Mouse (Mus musculus): ENCODE results near the gene Lamb3.

The Lamb3 gene

DNA sequence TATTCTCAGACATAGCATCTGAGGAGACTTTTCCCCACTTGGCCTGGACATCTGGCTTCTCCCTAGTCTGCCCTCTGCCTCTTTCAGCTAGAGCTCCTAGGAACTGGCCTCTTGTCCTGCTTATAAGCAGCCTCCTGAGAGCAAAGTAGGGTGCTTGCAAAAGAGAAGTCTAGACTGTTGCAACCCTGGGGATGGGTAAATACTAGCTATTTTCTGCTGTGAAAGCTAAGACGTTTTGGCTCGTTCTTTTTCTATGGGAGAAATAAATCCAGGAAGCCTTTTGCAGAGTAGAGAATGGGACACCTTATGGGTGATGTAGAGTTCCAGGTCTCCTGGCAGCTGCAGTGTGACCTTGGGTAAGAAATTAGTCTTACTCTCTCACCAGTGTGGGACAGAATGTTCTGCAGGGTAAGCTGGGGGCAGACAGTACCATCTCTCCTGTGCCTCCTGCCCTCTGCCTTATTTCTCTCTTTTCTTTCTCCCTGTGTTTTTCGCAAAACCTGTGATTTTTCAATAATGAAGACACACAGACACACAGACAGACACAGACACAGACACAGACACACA is 103.1 kb downstream of the Lamb3 start:
- DNase-seq (ENCODE audit: low spot score in 2 of 2) = no peak

DNA sequence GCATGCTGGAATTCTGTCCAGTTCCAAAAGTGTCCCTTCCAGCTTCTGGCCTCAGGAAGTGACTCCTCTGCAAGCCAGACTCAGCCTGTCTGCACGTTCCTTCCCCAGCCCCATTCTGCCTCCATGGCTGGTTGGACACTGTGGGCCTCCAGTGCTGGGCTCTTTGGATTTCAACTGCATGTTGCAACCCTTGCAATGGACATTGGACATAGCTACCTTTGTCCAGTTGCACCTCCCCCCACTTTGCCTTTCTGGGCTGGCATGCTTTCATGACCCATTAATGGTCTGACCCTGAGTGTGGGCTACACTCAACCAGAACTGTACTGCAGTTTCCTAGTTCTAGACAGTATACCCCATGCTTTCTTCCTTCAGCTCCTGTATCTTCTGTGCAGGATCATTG is 104.1 kb downstream of the Lamb3 start:
- no peak for DNase-seq (ENCODE audit: low spot score in 2 of 2)

DNA sequence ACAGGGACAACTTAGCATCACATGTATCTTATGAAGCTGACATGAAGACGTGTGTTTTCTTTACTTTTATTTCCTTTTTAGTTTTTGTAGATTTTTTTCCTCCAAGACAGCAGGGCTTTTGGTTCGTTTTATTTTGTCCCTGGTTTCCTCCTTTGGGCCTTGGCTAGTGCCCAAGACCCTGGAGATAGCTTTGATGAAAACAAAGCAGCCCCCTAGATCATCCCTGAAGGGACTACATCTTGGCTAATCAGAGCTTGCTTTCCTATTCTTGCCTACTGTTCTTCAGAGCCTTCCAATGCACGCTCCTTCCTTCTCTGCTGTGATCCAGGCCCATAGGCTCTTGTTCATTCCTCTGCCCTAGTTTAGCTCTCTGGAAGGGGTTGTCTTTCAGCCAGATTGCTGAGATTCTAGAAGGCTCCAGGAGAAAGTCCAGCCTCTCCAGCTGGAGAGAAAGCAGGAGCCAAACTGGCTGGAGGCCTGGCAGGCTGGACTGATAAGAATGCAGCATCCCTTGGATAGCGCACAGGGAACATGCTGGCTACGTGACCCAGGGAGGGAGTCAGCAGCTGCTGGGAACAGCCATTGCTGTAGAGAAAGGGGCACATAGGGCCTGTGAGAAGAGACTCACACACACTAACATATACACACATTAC is 108.3 kb downstream of the Lamb3 start:
- DNase-seq (ENCODE audit: low spot score in 2 of 2) = peak; percentile 48 to 75

DNA sequence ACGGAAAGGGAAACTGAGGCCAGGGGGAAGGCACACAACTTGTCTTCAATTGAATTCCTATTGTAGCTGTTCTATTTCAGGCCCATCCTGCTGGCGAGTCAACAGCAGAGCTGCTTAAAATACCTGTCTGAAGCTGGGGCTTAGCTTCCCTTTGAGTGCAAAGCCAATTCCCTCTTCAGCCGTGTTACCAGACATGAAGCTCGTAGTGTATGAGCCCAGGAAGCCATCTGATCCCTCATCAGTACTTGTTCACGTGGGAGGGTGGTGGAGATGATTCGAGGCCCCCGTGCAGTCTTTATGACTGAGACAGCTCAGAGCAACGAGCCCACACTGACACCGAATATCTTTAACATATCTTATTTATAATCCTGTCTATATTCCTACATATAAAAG is 108.9 kb downstream of the Lamb3 start:
- DNase-seq (ENCODE audit: low spot score in 2 of 2) = peak in 1 of 2 experiments; percentile 41

DNA sequence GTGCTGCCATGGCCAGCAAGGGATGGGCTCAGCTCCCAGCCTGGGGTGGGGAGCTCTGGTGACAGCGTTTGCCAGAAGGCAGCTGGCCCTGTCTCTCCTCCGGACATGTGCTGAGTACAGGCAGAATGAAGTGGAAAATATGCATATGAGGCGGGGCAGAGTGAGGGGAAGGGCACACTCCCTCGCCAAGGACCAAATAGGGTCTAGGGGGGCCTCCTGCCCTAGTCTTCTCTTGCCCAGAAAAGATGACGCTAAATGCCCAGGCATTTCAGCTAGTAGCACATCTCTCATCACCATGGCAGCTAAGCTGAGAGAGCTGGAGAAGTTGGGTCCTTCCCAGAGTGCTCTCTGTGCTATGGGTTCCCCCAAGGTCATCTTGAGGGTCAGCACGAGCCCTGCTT is 109.7 kb downstream of the Lamb3 start:
- peak in 1 of 2 experiments; percentile 49 for DNase-seq (ENCODE audit: low spot score in 2 of 2)

DNA sequence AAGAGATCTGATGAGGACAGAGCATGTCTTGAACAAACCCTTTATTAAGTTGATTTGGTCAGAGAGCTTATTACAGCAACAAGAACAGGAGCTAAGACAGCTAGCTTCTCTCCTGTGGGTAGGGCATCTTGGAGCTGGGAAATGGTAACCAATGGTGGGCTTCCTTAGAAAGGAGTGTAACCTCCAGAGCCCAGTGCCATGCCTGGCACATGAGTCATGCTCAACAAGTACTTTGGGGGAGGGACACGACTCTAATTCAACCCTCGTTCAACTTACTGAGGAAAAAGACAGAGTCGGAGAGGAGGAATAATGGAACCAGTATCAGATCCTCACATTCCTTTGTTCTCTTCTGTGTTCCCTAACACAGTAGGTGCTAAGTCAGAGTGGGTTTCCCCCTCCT is 112.2 kb downstream of the Lamb3 start:
- no peak for DNase-seq (ENCODE audit: low spot score in 2 of 2)

DNA sequence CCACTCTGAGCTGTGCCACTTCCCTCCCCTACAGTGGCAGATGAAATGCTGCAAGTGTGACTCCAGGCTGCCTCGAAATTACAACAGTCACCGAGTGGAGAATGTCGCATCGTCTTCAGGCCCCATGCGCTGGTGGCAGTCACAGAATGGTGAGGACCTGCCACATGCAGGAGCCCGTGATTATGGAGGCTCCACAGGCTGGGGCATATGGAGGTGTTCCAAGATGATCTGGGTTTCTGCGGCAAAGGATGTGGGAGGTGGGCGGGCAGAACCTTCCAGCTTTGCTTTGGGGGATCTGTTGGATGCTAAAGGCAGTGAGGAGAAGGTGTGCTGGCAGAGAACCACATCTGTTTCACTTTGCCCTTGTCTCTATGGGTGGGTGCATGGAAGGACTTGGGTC is 112.9 kb downstream of the Lamb3 start:
- DNase-seq (ENCODE audit: low spot score in 2 of 2) = peak in 1 of 2 experiments; percentile 37

DNA sequence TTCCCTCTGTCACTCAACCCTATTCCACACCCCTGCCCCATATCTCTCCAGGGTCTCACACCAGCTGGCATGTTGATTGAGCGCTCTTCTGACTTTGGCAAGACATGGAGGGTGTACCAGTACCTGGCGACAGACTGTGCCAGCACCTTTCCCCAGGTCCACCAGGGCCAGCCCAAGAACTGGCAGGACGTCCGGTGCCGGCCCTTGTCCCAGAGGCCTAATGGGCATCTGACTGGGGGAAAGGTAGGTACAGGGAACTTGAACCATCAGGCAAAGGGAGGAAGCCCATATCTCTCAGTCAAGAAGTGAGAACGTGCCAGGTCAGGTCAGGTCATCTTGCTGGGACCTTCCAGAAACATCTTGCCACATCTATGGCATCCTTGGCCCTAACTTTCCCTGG is 116.2 kb downstream of the Lamb3 start:
- no peak for DNase-seq (ENCODE audit: low spot score in 2 of 2)

DNA sequence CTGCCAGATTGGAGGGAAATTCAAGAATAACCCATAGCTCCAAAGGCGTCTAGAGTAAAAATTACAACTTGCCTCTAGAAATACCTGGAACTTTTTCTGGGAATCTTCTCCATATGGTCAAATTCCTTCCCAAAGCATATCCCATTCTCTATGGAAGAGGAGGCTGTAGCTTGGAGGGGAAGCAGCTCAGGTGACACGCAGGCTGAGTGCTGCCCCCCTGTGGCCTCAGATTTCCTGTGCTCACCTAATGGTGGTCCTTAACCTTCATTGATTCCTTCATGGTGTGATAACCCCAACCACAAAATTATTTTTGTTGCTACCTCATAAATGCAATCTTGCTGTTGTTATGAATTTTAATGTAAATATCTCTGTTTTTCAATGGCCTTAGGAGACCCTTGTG is 116.7 kb downstream of the Lamb3 start:
- DNase-seq (ENCODE audit: low spot score in 2 of 2) = no peak

DNA sequence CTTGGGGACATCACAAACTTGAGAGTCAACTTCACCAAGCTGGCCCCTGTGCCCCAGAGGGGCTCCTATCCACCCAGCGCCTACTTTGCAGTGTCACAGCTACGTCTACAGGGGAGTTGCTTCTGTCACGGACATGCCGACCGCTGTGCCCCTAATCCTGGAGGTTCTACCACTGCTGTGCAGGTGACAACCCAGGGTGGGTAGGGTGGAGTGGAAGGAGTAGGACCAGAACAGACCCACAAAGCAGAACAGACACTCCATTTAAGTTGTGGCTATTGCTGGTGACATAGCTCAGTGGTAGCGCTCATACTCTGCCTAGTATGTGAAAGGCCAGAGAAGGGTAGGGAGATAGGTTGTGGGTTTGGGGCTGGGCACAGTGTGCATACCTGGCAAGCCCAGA is 118.4 kb downstream of the Lamb3 start:
- DNase-seq (ENCODE audit: low spot score in 2 of 2) = no peak

DNA sequence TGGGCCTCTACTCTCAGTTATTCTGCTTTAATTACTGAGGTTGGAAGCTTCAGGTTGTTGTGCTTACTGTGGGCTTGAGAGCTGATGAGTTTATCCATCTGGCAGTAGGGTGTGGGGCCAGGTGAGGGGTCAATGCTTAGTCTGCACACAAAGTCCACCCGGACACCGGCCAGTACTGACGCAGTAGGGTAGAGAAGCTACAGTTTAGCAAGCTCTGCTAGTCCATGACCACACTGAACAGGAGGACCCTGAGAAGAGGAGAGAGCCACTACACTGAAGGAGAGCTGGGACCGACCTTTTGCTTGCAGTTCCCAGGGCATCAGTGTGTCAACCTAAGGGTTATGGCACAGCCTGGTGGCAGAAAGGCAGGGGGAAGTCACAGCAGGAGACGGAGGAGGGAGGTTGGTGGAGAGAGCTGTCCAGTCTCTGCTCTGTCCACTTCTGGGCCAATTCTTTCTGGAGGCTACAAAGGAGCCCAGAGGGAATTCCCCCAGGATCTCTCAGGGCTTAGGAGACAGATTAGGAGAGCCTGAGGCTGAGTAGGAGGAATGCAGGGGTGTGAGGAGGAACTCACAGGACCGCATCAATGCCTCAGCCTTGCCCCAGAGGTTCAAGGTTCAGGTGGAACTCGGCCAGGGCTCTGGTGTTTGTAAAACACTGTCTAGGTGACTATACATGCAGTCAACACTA is 119.1 kb downstream of the Lamb3 start:
- DNase-seq (ENCODE audit: low spot score in 2 of 2) = no peak

DNA sequence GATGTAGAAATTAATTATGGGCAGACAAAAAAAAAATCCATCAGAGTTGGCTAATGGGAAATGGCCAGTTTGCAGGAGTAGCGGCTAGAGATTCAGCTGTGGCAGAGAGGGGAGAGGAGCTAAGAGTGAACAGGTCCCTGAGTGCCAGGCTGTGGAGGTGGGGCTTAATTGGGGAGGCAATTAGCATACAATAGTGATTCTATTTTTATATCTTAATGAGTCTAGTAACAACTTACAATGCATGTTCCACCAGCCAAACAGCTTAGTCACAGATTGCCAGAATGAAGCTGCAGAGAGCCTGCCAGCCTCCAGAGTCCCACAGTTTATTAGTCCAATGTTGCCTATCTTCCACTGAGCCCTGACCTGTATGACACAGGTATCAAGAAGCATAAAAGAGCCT is 119.7 kb downstream of the Lamb3 start:
- no peak for DNase-seq (ENCODE audit: low spot score in 2 of 2)

DNA sequence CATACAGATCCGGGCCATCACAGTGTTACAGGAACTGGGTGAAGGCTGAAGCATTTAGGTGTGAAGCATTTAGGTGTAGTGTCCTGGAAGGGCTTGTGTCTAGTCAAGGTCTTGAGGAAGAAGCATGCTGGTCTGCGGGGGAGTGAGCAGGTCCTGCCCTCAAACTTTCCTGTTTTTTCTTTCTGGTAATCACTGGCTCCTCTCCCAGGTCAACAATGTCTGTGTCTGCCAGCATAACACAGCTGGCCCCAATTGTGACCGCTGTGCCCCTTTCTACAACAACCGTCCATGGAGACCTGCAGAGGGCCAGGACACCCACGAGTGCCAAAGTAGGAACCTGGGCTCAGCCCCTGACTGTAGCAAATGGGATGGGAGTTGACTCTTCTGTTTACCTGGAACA is 120.2 kb downstream of the Lamb3 start:
- no peak for DNase-seq (ENCODE audit: low spot score in 2 of 2)

DNA sequence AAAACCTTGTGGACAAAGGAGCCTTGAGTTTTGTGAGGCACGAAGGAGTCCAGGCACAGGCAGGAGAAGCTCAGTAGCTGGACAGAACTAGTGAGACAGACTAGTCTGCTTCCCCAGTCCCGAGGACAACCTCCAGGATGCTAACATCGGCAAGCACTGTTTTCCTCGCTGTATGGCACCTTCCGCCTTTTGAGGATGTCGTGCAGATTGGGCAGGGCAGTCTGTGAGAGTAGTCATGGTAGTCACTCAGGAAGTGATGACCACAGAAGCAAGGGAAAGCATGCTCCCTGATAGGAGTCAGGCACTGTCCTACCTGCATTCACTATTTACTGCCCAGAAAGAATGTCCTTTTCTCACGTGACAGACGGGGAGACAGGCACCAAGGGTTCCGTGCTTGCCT is 122.1 kb downstream of the Lamb3 start:
- DNase-seq (ENCODE audit: low spot score in 2 of 2) = no peak

DNA sequence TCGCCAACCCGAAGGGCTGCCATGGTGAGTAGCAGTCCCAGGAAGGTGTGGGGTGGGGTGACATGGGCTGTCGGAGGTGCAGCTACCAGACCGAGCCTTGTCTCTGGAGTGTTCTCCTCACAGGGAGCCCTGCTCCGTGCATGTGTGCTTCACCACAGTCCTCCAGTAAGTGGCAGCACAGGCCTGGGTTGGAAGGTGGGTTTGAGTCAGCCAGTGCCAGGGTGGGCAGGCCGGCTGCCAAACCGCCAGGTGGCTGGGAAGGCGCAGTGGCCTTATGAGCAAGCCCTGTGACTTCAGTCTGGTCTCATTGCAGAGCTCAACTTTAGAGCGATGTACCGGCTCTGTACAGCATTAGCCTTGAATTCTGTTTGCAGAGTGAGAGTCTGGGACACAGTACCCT is 122.7 kb downstream of the Lamb3 start:
- peak; percentile 84 to 88 for DNase-seq (ENCODE audit: low spot score in 2 of 2)

DNA sequence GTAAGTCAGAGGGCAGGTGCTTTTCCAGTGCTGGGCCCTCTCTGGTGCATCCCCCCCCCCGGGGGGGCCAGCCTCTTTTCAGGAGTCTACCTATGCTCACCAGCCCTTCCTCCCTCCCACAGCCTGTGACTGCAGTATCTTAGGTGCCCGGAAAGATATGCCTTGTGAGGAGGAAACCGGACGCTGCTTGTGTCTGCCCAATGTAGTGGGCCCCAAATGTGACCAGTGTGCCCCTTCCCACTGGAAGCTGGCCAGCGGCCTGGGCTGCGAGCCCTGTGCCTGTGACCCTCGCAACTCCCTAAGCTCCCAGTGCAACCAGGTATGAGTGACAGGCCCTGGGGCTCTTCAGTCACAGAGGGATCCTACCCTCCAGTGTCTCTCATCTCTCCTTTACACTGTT is 123.1 kb downstream of the Lamb3 start:
- DNase-seq (ENCODE audit: low spot score in 2 of 2) = no peak

DNA sequence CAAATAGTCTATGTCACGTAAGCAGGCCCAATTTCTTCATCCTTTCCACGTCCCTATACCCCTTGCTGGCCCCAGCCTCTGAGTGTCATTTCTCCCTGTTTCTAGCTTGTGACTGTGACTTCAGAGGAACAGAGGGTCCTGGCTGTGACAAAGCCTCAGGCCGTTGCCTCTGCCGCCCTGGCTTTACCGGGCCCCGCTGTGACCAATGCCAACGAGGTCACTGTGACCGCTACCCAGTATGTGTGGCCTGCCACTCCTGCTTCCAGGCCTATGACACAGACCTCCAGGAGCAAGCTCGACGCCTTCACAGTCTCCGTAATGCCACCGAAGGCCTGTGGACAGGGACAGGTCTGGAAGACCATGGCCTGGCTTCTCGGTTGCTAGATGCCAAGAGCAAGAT is 124.5 kb downstream of the Lamb3 start:
- no peak for DNase-seq (ENCODE audit: low spot score in 2 of 2)

DNA sequence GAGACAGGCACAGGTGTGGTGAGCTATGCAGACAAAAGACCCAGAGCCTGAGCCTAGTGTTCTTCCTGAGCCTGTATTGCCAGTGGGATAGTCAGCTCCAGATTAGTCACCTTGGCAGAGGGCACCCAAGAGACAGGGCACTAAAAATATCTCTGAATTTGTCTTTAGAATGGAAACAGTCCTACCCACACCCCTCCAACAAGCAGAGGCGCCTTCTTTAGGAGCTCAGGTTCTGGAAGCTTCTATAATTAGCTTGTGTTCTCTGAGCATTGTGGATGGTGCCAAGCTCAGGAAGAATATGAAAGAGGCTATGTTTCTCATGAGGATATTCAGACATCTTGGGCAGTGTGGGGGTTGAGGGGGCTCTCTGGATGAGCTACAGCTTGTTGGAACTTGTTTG is 125.2 kb downstream of the Lamb3 start:
- DNase-seq (ENCODE audit: low spot score in 2 of 2) = peak in 1 of 2 experiments; percentile 46

DNA sequence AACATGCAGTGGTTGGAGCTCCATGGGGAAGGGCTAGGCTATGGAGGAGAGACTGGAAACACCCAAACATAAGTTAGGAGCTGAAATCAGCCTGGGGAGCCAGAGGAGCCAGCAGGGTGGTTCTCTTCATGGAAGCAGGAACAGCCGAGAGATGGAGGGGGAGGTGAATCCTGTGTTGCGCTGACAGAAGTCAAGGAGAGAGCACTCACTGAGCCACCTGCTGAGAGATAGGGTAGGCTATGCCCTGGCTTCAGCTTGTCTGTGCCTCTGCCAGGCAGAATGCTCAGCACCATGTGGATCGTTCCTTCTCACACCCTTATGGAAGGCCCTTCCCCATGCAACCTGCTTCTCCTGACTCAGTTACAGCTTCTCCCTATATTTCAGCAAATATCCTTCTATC is 126.3 kb downstream of the Lamb3 start:
- no peak for DNase-seq (ENCODE audit: low spot score in 2 of 2)

DNA sequence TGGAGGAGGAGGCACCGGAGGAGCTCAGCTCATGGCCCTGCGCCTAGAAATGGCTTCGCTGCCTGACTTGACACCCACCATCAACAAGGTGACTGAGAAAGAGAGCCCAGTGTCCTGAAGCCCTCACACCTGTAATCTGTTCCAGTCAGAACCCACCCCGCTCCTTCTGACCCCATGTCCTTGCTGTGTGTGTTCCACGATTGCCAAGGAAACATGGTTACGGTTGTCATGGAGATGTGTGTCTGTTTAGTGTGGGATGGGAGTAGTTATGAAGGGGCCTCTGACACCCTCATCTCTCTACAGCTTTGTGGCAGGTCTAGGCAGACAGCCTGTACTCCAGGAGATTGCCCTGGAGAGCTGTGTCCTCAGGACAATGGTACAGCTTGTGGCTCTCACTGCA is 127.0 kb downstream of the Lamb3 start:
- DNase-seq (ENCODE audit: low spot score in 2 of 2) = peak; percentile 23 to 38

DNA sequence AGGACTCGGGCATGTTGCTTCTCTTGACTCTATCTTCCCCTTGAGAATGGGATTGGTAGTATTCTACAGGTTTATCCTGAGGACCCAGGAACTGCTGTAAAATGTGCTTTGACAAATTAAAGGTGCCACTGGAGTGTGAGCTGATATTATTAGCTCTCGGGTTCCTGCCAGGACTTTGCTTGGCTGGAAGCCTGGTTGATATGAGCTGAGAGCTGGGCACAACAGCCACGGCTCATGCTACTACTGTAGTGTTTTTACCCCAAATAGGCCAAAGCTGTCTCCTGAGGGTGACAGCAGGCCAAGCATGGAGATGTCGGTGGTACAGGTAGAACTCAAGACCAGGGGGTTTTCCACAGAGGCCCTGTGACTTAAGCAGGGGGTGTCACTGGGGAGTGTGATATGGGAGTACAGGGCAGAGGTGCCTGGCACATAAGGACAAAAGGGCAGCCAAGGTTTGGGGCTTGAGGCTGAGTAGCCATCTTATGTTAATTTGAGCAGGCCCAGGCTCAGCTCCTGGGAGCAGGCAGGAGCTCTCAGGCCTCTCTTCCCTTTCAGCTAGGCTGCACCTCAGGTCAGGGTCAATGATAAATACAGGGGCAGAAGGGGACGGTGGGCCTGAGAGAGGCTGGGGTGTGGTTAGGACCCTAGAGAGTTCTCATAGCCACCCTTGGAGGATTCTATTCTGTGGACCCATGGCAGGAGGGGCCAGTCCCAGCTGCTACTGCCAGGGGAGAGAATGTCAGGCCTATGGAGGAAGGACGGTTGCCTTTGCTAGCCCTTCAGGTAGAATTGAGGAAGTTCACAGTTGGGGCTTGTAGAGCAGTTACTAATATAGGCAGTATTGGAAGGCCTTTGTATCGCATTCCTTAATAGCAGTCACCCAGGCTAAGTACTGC is 128.9 kb downstream of the Lamb3 start:
- no peak for DNase-seq (ENCODE audit: low spot score in 2 of 2)

DNA sequence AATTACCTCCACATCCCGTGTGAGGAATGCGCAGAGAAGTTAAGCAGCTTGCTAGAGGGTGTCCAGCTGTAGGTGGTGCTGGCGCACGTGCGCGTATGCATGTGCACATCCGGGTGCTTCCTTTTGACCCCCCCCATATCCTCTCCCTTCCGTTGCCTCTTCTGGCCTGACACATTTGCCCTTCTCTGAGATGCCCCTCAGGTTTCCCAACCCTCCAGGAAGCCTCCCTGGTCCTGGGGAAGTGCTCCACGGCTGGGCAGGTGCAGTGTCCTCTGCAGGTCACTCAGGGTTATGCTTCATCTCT is 129.5 kb downstream of the Lamb3 start:
- no peak for DNase-seq (ENCODE audit: low spot score in 2 of 2)
